Mouse (Mus musculus): Measurements from ENCODE around the gene Cd300lg. TPM values are rescaled to one million over a fixed set of nuclear protein-coding genes. Genes with fewer than 3 reads are reported as not detected.

Gene Cd300lg
- total and polyA plus RNA-seq, 3 experiments = not detected

- H3K27ac ChIP-seq (ENCODE audit: insufficient read depth, low read depth) = no peak overlapping the region
- H3K4me3 ChIP-seq (replicated peaks in 1 of 3; ENCODE audit: low read depth in 2 of 3, low read length in 2 of 3, poor library complexity in 1 of 3) = no peak overlapping the region
- TF ChIP-seq NRF1 (IDR thresholded peaks at IDR 0.05; ENCODE audit: low read depth, low read length) (no peak), KAT2A (IDR thresholded peaks at IDR 0.05; ENCODE audit: insufficient replicate concordance, low read length) (no peak), ZMIZ1 (IDR thresholded peaks at IDR 0.05; ENCODE audit: low read depth, low read length) (no peak), MAZ (IDR thresholded peaks at IDR 0.05; ENCODE audit: low read depth, low read length) (no peak), E2F4 (IDR thresholded peaks at IDR 0.05; ENCODE audit: insufficient replicate concordance, low read depth, low read length) (no peak), CHD2 (IDR thresholded peaks at IDR 0.05; ENCODE audit: low read length) (no peak), ETS1 (conservative IDR thresholded peaks at IDR 0.05; ENCODE audit: low read depth, low read length) (no peak), NELFE (IDR thresholded peaks at IDR 0.05; ENCODE audit: low read depth, low read length) (no peak), CHD1 (IDR thresholded peaks at IDR 0.05; ENCODE audit: low read depth, low read length) (no peak), POLR2AphosphoS2 (IDR thresholded peaks at IDR 0.05; ENCODE audit: low read depth, low read length) (no peak), MEF2A (IDR thresholded peaks at IDR 0.05; ENCODE audit: borderline replicate concordance, low read depth, low read length) (no peak), USF1 (IDR thresholded peaks at IDR 0.05; ENCODE audit: low read depth, low read length) (no peak), CTCF (conservative IDR thresholded peaks at IDR 0.05 in 1 of 2, IDR thresholded peaks at IDR 0.05 in 1 of 2; ENCODE audit: low read depth in 2 of 2, low read length in 2 of 2) (no peak), BHLHE40 (IDR thresholded peaks at IDR 0.05; ENCODE audit: low read depth, low read length) (no peak), TCF12 (IDR thresholded peaks at IDR 0.05; ENCODE audit: low read depth, low read length) (no peak), JUND (conservative IDR thresholded peaks at IDR 0.05; ENCODE audit: low read depth, low read length) (no peak), USF2 (conservative IDR thresholded peaks at IDR 0.05; ENCODE audit: low read depth, low read length) (no peak)
- H3K4me2 ChIP-seq (ENCODE audit: insufficient read depth, low read depth, poor library complexity, severe bottlenecking) = no peak overlapping the region
- dilution Hi-C loops (cut with MboI; ENCODE audit: extremely low pct_ligation_motif_present, extremely low pct_unique_long_range_greater_than_20kb, low sequenced_read_pairs) = no loop called here
- no peaks in the 10 kb centered on the region for H3K79me2 ChIP-seq (replicated peaks; ENCODE audit: control insufficient read depth, extremely low read depth, insufficient read depth, poor library complexity, severe bottlenecking)
- peaks cover 0 to 2% of the 10 kb centered on the region in 2 experiments; a peak in 2 of 4 replicates for H3K4me1 ChIP-seq (ENCODE audit: control insufficient read depth in 1 of 2, insufficient read depth in 2 of 2)
- DNase-seq (ENCODE audit: extremely low read depth) = no peak
- H3K9ac ChIP-seq (ENCODE audit: insufficient read depth, low read depth) = no peak overlapping the region
- no peaks in the 10 kb centered on the region for H3K36me3 ChIP-seq (replicated peaks in 1 of 2; ENCODE audit: control insufficient read depth in 1 of 2, insufficient read depth in 1 of 2, low read length in 1 of 2)
- peaks cover 92% of the 10 kb centered on the region for H3K27me3 ChIP-seq (replicated peaks)
- H3K9me3 ChIP-seq (replicated peaks; ENCODE audit: low read length) = no peaks in the 10 kb centered on the region
- in situ Hi-C loops (cut with MboI; ENCODE audit: low pct_ligation_motif_present, low pct_unique_long_range_greater_than_20kb, low sequenced_read_pairs) = no loop called here
These were observed 11.4 kb downstream of the Cd300lg start for GRCm38 (mm10) chr11:102052697-102053096.

GRCm38 (mm10) chr11:102053183-102053582, 11.9 kb downstream of the Cd300lg start:
- TF ChIP-seq MEF2A (IDR thresholded peaks at IDR 0.05; ENCODE audit: borderline replicate concordance, low read depth, low read length) (no peak), MYC (IDR thresholded peaks at IDR 0.05; ENCODE audit: low read depth, low read length) (no peak), JUND (conservative IDR thresholded peaks at IDR 0.05; ENCODE audit: low read depth, low read length) (no peak), POLR2AphosphoS2 (IDR thresholded peaks at IDR 0.05; ENCODE audit: low read depth, low read length) (no peak), MAX (IDR thresholded peaks at IDR 0.05; ENCODE audit: low read length) (no peak), POLR2A (IDR thresholded peaks at IDR 0.05; ENCODE audit: low read depth, low read length) (no peak)
- no peak overlapping the region for H3K9ac ChIP-seq (ENCODE audit: insufficient read depth, low read depth)
- no peak overlapping the region for H3K4me2 ChIP-seq (ENCODE audit: insufficient read depth, low read depth, poor library complexity, severe bottlenecking)
- dilution Hi-C loops (cut with MboI; ENCODE audit: extremely low pct_ligation_motif_present, extremely low pct_unique_long_range_greater_than_20kb, low sequenced_read_pairs) (no loop called here), in situ Hi-C loops (cut with MboI; ENCODE audit: low pct_ligation_motif_present, low pct_unique_long_range_greater_than_20kb, low sequenced_read_pairs) (no loop called here)
- no peak for DNase-seq (ENCODE audit: extremely low read depth)
- H3K27me3 ChIP-seq (replicated peaks) = peaks cover 92% of the 10 kb centered on the region
- no peaks in the 10 kb centered on the region for H3K79me2 ChIP-seq (replicated peaks; ENCODE audit: control insufficient read depth, extremely low read depth, insufficient read depth, poor library complexity, severe bottlenecking)
- no peak overlapping the region for H3K27ac ChIP-seq (ENCODE audit: insufficient read depth, low read depth)
- H3K4me3 ChIP-seq (replicated peaks in 1 of 3; ENCODE audit: low read depth in 2 of 3, low read length in 2 of 3, poor library complexity in 1 of 3) = no peak overlapping the region
- H3K9me3 ChIP-seq (replicated peaks; ENCODE audit: low read length) = no peaks in the 10 kb centered on the region
- no peaks in the 10 kb centered on the region for H3K36me3 ChIP-seq (replicated peaks in 1 of 2; ENCODE audit: control insufficient read depth in 1 of 2, insufficient read depth in 1 of 2, low read length in 1 of 2)
- peaks cover 0 to 2% of the 10 kb centered on the region in 2 experiments; a peak in 2 of 4 replicates for H3K4me1 ChIP-seq (ENCODE audit: control insufficient read depth in 1 of 2, insufficient read depth in 2 of 2)
